Mouse (Mus musculus) lung, embryonic 15.5 days (tissue): ENCODE results near the gene St6galnac5. TPM values are rescaled to one million over a fixed set of nuclear protein-coding genes. Genes with fewer than 3 reads are reported as not detected.

Experiments
- ATAC-seq: fragments of 200-750 bp; cut with Nextera tagmentation; 2 replicates; pipeline ENCODE4 v1.8.0; 2017; ENCODE audit warnings: moderate number of reproducible peaks, borderline replicate concordance; ENCODE audit not compliant: low FRiP score, low TSS enrichment; ENCODE audit errors: extremely low read depth
- H3K27ac ChIP-seq: fragments of 300-500 bp; sonication (generic); 2 replicates; pipeline ENCODE4 v1.5.1; 2015; ENCODE audit warnings: moderate library complexity, mild to moderate bottlenecking, inconsistent platforms
- H3K27me3 ChIP-seq: fragments of 300-500 bp; sonication (generic); 2 replicates; pipeline ENCODE4 v1.6.1; 2015; ENCODE audit warnings: inconsistent platforms
- H3K36me3 ChIP-seq: fragments of 300-500 bp; sonication (generic); 2 replicates; pipeline ENCODE4 v1.6.1; 2015; ENCODE audit warnings: inconsistent platforms
- H3K4me1 ChIP-seq: fragments of 300-500 bp; sonication (generic); 2 replicates; pipeline ENCODE4 v1.6.1; 2015; ENCODE audit warnings: inconsistent platforms
- H3K4me2 ChIP-seq: fragments of 300-500 bp; sonication (generic); 2 replicates; pipeline ENCODE4 v1.6.1; 2015; ENCODE audit warnings: inconsistent platforms, mild to moderate bottlenecking, moderate library complexity
- H3K4me3 ChIP-seq: fragments of 300-500 bp; sonication (generic); 2 replicates; pipeline ENCODE4 v1.5.1; 2015; ENCODE audit warnings: mild to moderate bottlenecking, inconsistent platforms
- H3K9ac ChIP-seq: fragments of 300-500 bp; sonication (generic); 2 replicates; pipeline ENCODE4 v1.6.1; 2015; ENCODE audit warnings: inconsistent platforms
- H3K9me3 ChIP-seq: fragments of 300-500 bp; sonication (generic); 2 replicates; pipeline ENCODE4 v1.6.1; 2016; ENCODE audit warnings: inconsistent platforms
- WGBS: fragments of 180-500 bp; shearing (Covaris S2); methylation state at CpG from one replicate; pipeline ENCODE4 v1.1.7; 2015; 5-methylcytosine and 5-hydroxymethylcytosine counted together
- polyA plus RNA-seq: library from polyadenylated mRNA; unstranded; fragments of >200 nt; fragmentation: Nextera tagmentation; extraction: Ambion mirVana; gene quantifications from 2 replicates; pipeline ENCODE4 v1.2.1, GENCODE M21; 2015

The St6galnac5 gene
- polyA plus RNA-seq, 1 experiment from 2014 or later, result 0.61 TPM

DNA sequence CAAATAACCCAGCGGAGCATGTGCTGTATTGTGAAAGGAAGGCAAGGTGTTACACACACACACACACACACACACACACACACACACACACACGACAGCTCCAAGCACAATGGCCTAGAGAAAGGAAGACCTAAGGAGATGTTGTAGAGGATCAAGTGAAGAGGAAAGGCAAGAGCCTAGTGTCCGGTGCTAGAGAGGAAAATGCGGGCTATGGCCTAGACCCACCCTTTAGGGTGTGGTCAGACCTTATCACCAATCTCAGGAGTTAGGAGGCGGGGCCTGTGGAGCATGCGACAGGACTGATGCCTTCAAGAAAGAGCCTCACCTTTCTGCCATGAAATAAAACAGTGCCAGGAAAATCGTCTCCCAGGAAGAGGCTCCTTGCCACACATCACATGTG is 33.5 kb downstream of the St6galnac5 start:
- Histone ChIP-seq H3K4me3 (no peak overlapping the region), H3K27ac (no peak overlapping the region), H3K4me2 (no peak overlapping the region), H3K4me1 (no peaks in the 10 kb centered on the region), H3K27me3 (no peaks in the 10 kb centered on the region), H3K36me3 (no peaks in the 10 kb centered on the region), H3K9me3 (no peaks in the 10 kb centered on the region), H3K9ac (no peak overlapping the region)
- WGBS, result 81% methylated on average over 7 of the region's 7 CpGs
- no peak for ATAC-seq

DNA sequence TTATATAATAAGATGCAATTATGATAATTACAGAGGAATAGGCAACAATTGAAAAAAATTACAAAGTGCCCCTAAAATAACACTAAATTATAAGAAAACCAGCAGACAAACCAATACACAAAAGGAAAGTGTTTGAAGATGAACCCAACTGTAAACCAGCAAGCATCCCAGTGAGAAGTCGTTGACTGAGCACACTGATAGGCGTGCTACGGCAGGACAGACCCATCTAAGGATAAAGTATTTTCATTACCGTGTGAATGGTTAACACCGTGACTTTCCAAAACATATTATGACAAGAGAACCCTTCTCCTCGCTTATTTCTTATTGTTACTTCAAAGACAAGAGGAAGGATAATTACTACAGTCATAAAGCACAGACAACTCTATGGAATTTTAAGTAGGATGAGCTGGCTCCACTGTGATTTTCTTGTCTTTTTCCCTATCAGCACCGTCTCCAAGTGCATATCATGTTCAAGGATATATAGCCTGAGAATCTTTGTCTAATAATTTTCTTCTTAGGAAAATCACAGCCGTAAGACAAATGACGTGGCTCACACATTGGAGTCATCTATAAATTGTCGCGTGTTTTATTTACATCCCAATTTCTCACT is 34.9 kb downstream of the St6galnac5 start:
- no peak overlapping the region for H3K4me2 ChIP-seq
- WGBS, result 83% methylated on average over 11 of the region's 11 CpGs
- H3K9ac ChIP-seq, result no peak overlapping the region
- no peaks in the 10 kb centered on the region for H3K27me3 ChIP-seq
- no peaks in the 10 kb centered on the region for H3K9me3 ChIP-seq
- H3K4me1 ChIP-seq, result no peaks in the 10 kb centered on the region
- no peak overlapping the region for H3K4me3 ChIP-seq
- H3K27ac ChIP-seq, result no peak overlapping the region
- no peaks in the 10 kb centered on the region for H3K36me3 ChIP-seq
- ATAC-seq, result no peak

DNA sequence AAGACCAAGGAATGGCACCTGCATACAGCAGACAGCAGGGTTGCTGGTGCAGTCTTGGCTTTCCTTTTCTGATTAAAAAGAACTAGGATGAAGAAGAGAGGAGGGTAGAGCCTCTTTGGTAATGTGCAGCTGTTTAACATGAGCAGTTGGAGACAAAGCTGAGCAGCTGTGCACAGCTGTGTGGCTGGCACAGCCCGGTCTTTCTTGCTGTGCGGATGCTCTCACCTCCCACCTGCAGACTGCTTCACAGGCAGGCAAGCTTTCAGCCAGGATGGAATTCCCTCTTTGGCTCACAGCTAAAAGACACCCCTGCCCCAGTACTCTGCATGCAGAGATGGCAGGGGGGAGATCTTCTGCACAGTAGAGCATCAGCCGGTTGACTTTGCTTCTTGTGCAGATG is 37.3 kb downstream of the St6galnac5 start:
- peak; percentile 24; the same call in 1 of the 2 replicates for ATAC-seq
- H3K27me3 ChIP-seq, result no peaks in the 10 kb centered on the region
- no peaks in the 10 kb centered on the region for H3K4me1 ChIP-seq
- H3K36me3 ChIP-seq, result no peaks in the 10 kb centered on the region
- no peak overlapping the region for H3K4me3 ChIP-seq
- no peak overlapping the region for H3K27ac ChIP-seq
- WGBS, result 71% methylated on average over 3 of the region's 3 CpGs
- no peak overlapping the region for H3K9ac ChIP-seq
- no peaks in the 10 kb centered on the region for H3K9me3 ChIP-seq
- no peak overlapping the region for H3K4me2 ChIP-seq

DNA sequence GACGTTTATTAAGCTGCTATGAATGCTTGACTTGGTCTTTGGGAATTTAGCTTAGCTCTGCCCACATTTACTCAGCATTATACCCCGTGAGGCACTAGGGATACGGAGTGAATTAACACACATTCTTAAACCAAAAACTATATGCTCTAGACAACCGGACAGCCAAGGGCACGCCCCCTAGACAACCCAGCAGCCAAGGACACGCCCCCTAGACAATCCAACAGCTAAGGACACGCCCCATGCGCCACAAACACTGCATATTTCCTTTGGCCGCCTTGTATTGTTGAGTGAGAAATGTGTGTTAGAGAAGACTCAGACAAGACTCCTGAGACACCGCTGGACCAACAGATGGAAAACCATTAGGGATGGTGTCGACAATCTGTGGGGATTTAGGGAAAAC is 39.1 kb downstream of the St6galnac5 start:
- ATAC-seq, result peak; percentile 72
- Histone ChIP-seq H3K9ac (no peak overlapping the region), H3K4me3 (no peak overlapping the region), H3K4me1 (no peaks in the 10 kb centered on the region), H3K4me2 (peak overlapping the region; percentile 9; the same call in 1 of the 2 replicates), H3K9me3 (no peaks in the 10 kb centered on the region), H3K27me3 (no peaks in the 10 kb centered on the region), H3K36me3 (no peaks in the 10 kb centered on the region), H3K27ac (no peak overlapping the region)
- WGBS, result 55% methylated on average over 11 of the region's 11 CpGs

DNA sequence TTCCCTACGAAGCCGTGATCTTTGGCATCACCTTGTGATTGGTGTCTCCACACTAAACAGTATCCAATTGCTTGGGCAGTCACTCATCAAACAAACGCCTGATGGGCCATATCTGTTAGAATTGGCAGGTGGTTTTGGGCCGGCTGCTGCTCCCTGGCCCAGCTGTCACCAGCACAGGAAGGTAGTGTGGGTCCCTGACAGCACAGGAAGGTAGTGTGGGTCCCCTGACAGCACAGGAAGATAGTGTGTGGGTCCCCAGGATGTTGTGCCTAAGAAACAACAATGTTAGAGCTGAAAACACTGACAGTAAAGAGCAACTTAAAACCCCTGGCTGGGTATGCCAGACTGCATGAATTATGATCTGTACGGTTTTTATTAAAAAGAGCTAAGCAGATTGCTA is 40.4 kb downstream of the St6galnac5 start:
- Histone ChIP-seq H3K36me3 (no peaks in the 10 kb centered on the region), H3K27me3 (no peaks in the 10 kb centered on the region), H3K4me3 (no peak overlapping the region), H3K9me3 (no peaks in the 10 kb centered on the region), H3K4me1 (no peaks in the 10 kb centered on the region), H3K4me2 (no peak overlapping the region), H3K9ac (no peak overlapping the region), H3K27ac (no peak overlapping the region)
- WGBS, result 69% methylated on average over 5 of the region's 5 CpGs
- no peak for ATAC-seq

DNA sequence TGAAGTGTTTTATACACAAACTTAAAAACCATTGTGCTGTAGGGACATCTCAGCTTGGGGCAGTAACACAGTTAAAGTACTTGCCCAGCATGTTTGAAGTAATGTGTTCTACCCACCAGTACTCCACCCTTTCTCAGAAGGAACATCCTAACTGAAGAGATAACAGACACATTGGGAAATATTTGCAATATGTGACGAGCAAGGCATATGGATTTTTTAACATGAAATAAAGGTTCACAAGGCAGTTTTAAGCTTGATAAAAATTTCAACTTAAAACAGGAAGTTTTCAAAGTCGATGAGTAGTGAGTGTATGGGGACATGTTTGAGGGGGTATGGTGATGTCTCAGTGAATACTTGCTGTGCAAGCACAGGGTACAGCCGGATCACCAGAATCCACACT is 45.7 kb downstream of the St6galnac5 start:
- no peak for ATAC-seq
- H3K4me1 ChIP-seq, result no peaks in the 10 kb centered on the region
- no peaks in the 10 kb centered on the region for H3K36me3 ChIP-seq
- H3K4me2 ChIP-seq, result no peak overlapping the region
- H3K27me3 ChIP-seq, result no peaks in the 10 kb centered on the region
- no peak overlapping the region for H3K4me3 ChIP-seq
- 77% methylated on average over 3 of the region's 3 CpGs for WGBS
- H3K9ac ChIP-seq, result no peak overlapping the region
- H3K27ac ChIP-seq, result no peak overlapping the region
- no peaks in the 10 kb centered on the region for H3K9me3 ChIP-seq

DNA sequence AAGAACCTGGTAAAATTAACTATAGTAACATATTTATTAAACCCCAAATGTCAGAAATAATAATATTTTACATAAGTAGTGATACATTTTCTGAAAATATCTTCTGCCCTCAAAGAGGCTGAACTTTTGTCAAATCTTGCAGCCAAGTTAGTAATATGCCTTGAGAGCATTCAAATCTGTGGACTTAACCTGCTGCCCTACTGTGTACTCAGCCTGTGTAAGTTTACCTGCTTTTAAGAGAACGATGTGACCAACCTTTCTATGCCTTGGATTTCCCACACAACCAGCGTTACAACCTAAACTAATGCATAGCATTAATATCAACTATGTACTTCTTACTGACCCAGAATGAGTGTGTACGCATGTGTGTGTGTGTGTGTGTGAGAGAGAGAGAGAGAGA is 48.3 kb downstream of the St6galnac5 start:
- Histone ChIP-seq H3K9me3 (no peaks in the 10 kb centered on the region), H3K27ac (no peak overlapping the region), H3K9ac (no peak overlapping the region), H3K27me3 (no peaks in the 10 kb centered on the region), H3K36me3 (no peaks in the 10 kb centered on the region), H3K4me1 (0 out of 2 replicates have a peak, but pooled peaks cover under 1% of the 10 kb centered on the region), H3K4me2 (no peak overlapping the region), H3K4me3 (no peak overlapping the region)
- 82% methylated on average over 3 of the region's 3 CpGs for WGBS
- ATAC-seq, result no peak

DNA sequence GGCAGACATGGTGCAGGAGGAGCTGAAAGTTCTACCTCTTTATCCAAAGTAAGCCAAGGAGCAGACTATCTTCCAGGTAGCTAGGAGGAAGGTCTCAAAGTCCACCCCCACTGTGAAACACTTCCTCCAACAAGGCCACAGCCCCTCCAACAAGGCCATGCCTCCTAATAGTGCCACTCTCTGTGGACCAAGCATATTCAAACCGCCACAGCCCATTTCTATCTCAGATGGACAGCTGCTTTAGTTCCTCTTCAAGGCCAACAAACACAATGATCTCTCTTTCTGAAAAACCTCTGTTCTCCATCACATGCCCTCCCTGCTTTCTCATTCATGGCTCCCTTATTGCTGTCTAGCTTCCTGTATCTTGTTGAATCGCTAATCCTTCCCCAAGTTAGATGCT is 49.5 kb downstream of the St6galnac5 start:
- Histone ChIP-seq H3K9ac (no peak overlapping the region), H3K4me1 (peaks cover 7% of the 10 kb centered on the region; the same call in 1 of the 2 replicates), H3K4me3 (no peak overlapping the region), H3K4me2 (no peak overlapping the region), H3K27ac (no peak overlapping the region), H3K27me3 (no peaks in the 10 kb centered on the region), H3K9me3 (no peaks in the 10 kb centered on the region), H3K36me3 (no peaks in the 10 kb centered on the region)
- ATAC-seq, result no peak
- 78% methylated on average over 2 of the region's 2 CpGs for WGBS

DNA sequence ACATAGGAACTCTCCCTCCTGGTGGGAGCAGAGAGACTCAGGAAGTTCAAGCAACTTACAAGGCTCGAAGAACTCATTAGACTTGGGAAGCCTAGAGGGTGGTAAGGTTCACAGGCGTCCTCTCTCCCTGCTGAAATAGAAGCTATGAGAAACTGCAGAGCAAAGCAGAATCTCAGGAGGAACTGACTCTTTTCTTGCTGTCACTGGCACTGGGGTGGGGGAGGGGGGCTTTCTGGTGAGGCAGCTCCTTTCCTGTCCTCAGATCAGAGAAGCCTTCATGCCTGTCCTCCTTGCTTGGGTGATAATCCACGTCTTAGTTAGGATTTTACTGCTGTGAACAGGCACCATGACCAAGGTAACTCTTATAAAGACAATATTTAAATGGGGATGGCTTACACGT is 50.0 kb downstream of the St6galnac5 start:
- Histone ChIP-seq H3K9ac (no peak overlapping the region), H3K27ac (no peak overlapping the region), H3K9me3 (no peaks in the 10 kb centered on the region), H3K4me2 (no peak overlapping the region), H3K4me1 (peaks cover 7% of the 10 kb centered on the region; the same call in 1 of the 2 replicates), H3K36me3 (no peaks in the 10 kb centered on the region), H3K27me3 (no peaks in the 10 kb centered on the region), H3K4me3 (no peak overlapping the region)
- 66% methylated on average over 4 of the region's 4 CpGs for WGBS
- no peak for ATAC-seq

DNA sequence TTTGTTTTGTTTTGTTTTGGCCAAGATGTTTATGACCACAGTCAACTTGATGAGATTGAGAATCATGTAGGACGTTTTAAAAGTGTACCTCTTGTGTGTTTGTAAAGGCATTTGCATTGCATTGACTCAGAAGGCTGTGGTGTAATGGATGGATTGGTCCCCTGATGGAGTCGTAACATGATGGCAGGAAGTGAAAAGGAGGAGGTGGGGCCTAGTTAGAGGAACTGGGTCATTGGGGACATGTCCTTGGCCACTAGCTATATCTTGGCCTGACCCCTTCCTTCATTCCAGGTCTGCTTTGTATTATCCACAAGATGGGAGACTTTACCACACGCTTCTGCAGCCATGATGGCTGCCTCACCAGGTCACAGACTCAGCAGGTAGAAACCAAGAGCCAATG is 50.7 kb downstream of the St6galnac5 start:
- H3K4me2 ChIP-seq, result no peak overlapping the region
- no peak for ATAC-seq
- no peak overlapping the region for H3K9ac ChIP-seq
- 79% methylated on average over 3 of the region's 3 CpGs for WGBS
- H3K4me1 ChIP-seq, result peaks cover 7% of the 10 kb centered on the region; the same call in 1 of the 2 replicates
- no peaks in the 10 kb centered on the region for H3K27me3 ChIP-seq
- no peak overlapping the region for H3K27ac ChIP-seq
- no peaks in the 10 kb centered on the region for H3K9me3 ChIP-seq
- no peak overlapping the region for H3K4me3 ChIP-seq
- H3K36me3 ChIP-seq, result no peaks in the 10 kb centered on the region

DNA sequence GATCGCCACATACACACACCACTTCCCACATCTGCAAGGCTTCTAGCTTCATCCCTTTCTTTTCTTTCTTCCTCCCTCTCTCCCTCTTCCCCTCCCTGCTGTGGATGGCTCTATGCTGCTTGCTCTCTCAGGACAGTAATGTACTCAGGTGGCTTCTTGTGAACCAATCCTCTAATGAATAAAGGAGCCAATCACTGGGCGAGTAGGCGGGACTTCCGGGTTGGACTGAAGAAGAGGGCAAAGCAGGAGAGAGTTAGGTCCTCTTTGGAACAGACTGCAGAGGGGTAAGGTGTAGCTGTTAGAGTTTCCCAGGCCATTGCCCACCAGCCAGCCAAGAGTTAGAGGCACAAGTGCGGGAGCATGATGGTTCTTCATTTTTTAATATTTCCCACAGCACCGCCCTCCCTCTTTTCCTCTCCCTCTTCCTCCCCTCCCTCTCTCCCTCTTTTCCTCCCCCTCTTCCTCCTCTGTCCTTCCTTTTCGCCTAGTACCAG is 52.2 kb downstream of the St6galnac5 start:
- H3K9me3 ChIP-seq, result no peaks in the 10 kb centered on the region
- peaks cover 7% of the 10 kb centered on the region; the same call in 1 of the 2 replicates for H3K4me1 ChIP-seq
- no peak overlapping the region for H3K4me2 ChIP-seq
- no peak for ATAC-seq
- H3K36me3 ChIP-seq, result no peaks in the 10 kb centered on the region
- WGBS, result 71% methylated on average over 7 of the region's 7 CpGs
- H3K27me3 ChIP-seq, result no peaks in the 10 kb centered on the region
- H3K4me3 ChIP-seq, result no peak overlapping the region
- H3K9ac ChIP-seq, result no peak overlapping the region
- no peak overlapping the region for H3K27ac ChIP-seq

DNA sequence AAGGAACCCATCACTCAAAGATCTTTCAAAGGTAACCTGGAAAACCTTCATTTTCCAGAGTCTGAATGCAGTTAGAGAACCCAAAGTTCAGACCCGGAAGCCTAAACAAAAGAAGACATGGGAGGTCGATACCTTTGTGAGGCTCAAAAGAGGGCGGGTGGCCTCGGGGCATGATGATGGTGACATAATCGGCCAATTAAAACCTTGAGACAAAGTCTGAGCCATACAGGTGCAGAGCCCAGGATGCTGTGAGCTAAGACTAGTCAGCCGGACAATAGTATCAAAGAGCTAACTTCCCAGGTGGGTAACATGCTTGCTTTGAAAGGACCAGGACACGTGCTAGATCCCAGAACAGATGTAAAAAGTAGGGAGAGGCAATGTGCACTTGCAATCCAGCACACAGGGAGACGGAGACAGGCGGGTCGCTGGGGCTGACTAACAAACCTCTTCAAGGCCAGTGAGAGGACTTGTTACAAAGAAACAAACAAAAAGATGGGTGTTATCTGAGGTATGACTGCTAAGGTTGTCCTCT is 52.7 kb downstream of the St6galnac5 start:
- Histone ChIP-seq H3K27ac (no peak overlapping the region), H3K4me3 (no peak overlapping the region), H3K9ac (no peak overlapping the region), H3K27me3 (no peaks in the 10 kb centered on the region), H3K9me3 (no peaks in the 10 kb centered on the region), H3K36me3 (no peaks in the 10 kb centered on the region), H3K4me2 (no peak overlapping the region), H3K4me1 (peaks cover 7% of the 10 kb centered on the region; the same call in 1 of the 2 replicates)
- no peak for ATAC-seq
- WGBS, result 68% methylated on average over 10 of the region's 10 CpGs
